In the genomic region with DNA sequence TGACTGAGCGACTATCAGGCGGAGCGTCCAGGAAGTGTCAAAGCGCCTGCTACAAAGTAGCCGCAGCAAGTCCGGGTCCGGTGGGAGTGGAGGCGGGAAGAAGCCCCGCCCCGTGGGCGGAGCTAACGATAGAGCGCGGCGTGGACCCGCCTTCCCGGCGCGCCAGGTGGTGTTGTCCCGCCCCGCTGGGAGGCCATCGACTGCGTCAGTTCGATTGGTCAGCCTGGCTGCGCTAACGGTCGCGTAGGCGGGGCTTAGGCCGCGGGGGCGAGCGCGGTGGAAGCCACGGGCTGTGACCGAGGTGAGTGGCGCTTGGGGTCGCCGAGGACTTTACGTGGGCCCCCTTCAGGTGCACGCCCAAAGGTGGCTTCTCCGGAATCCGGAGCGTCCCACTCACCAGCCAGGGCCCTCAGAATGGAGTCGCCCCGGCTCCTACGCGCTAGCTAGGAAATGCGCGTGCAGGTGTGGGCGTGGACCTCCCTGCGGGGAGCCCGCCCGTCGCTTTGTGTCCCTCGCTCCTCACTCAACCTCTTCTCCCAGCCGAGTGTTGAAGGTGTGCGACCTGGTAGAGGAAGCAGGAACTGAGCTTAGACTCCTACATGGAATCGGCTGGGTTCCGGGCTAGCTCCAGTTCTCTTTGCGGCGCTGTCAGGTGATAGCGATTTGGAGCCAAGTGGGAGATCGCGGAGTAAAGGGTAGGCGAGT, we compare ENCODE assay signal across 1 mouse cellular context.
A peak's percentile ranks its signal among the peaks of the same experiment; 100 is the strongest.
TF ChIP-seq lines count a peak whose summit lies in the region.

Gene Cep70 (plus strand): TSS at position 178 of the 705 bp plus-strand sequence.

TF ChIP-seq in CH12.LX, 34 proteins besides CTCF, POLR2A, EP300 and RAD21:
- TF ChIP-seq ELF1 (IDR thresholded peaks at IDR 0.05; ENCODE audit: low read depth, low read length) (peak; percentile 83), NELFE (IDR thresholded peaks at IDR 0.05; ENCODE audit: low read depth, low read length) (peak; percentile 73), ZNF384 (IDR thresholded peaks at IDR 0.05; ENCODE audit: low read depth, low read length) (no peak), MXI1 (IDR thresholded peaks at IDR 0.05; ENCODE audit: low read depth, low read length) (peak; percentile 64; the same call in 1 of the 2 replicates), KAT2A (IDR thresholded peaks at IDR 0.05; ENCODE audit: insufficient replicate concordance, low read length) (no peak), CHD2 (IDR thresholded peaks at IDR 0.05; ENCODE audit: low read length) (no peak), MAX (IDR thresholded peaks at IDR 0.05; ENCODE audit: low read length) (no peak), IRF4 (IDR thresholded peaks at IDR 0.05; ENCODE audit: low read depth, low read length) (no peak), ZC3H11A (IDR thresholded peaks at IDR 0.05; ENCODE audit: low read depth, low read length) (no peak), JUND (conservative IDR thresholded peaks at IDR 0.05; ENCODE audit: low read depth, low read length) (no peak), HCFC1 (IDR thresholded peaks at IDR 0.05; ENCODE audit: low read depth, low read length) (peak; percentile 65), NRF1 (IDR thresholded peaks at IDR 0.05; ENCODE audit: low read depth, low read length) (0 out of 2 replicates have a peak, but pooled peaks have one; percentile 32), BHLHE40 (IDR thresholded peaks at IDR 0.05; ENCODE audit: low read depth, low read length) (no peak), ETS1 (conservative IDR thresholded peaks at IDR 0.05; ENCODE audit: low read depth, low read length) (no peak), CHD1 (IDR thresholded peaks at IDR 0.05; ENCODE audit: low read depth, low read length) (no peak), PAX5 (IDR thresholded peaks at IDR 0.05; ENCODE audit: low read length) (no peak), TCF12 (IDR thresholded peaks at IDR 0.05; ENCODE audit: low read depth, low read length) (peak; percentile 44; the same call in 1 of the 2 replicates), SIN3A (IDR thresholded peaks at IDR 0.05; ENCODE audit: low read length) (peak; percentile 85), GABPA (IDR thresholded peaks at IDR 0.05; ENCODE audit: insufficient replicate concordance, low read depth, low read length) (no peak), MYC (IDR thresholded peaks at IDR 0.05; ENCODE audit: low read depth, low read length) (no peak), SMC3 (IDR thresholded peaks at IDR 0.05; ENCODE audit: low read depth, low read length) (no peak), TBP (conservative IDR thresholded peaks at IDR 0.05; ENCODE audit: low read depth, low read length) (no peak), ZKSCAN1 (IDR thresholded peaks at IDR 0.05; ENCODE audit: borderline replicate concordance, low read depth, low read length) (no peak), E2F4 (IDR thresholded peaks at IDR 0.05; ENCODE audit: insufficient replicate concordance, low read depth, low read length) (peak; percentile 62; the same call in 1 of the 2 replicates), MEF2A (IDR thresholded peaks at IDR 0.05; ENCODE audit: borderline replicate concordance, low read depth, low read length) (0 out of 2 replicates have a peak, but pooled peaks have one; percentile 8), UBTF (IDR thresholded peaks at IDR 0.05; ENCODE audit: low read depth, low read length) (no peak), ZMIZ1 (IDR thresholded peaks at IDR 0.05; ENCODE audit: low read depth, low read length) (peak; percentile 58; the same call in 1 of the 2 replicates), JUN (IDR thresholded peaks at IDR 0.05; ENCODE audit: insufficient read depth, low read depth, low read length) (no peak), POLR2AphosphoS2 (IDR thresholded peaks at IDR 0.05; ENCODE audit: low read depth, low read length) (no peak), MAZ (IDR thresholded peaks at IDR 0.05; ENCODE audit: low read depth, low read length) (no peak), USF2 (conservative IDR thresholded peaks at IDR 0.05; ENCODE audit: low read depth, low read length) (no peak), MAFK (IDR thresholded peaks at IDR 0.05; ENCODE audit: insufficient replicate concordance, low read length) (no peak), RCOR1 (conservative IDR thresholded peaks at IDR 0.05; ENCODE audit: low read depth, low read length) (no peak), USF1 (IDR thresholded peaks at IDR 0.05; ENCODE audit: low read depth, low read length) (no peak)
